Mouse (Mus musculus) midbrain, embryonic 10.5 days (tissue): Measurements from ENCODE around the gene Zscan26. TPM values are rescaled to one million over a fixed set of nuclear protein-coding genes. Genes with fewer than 3 reads are reported as not detected.
"Not testable (repeated sequence)": the region's sequence is repeated elsewhere in the genome, so short reads cannot be mapped to it uniquely, and the experiment has no call there.

Experiments
- DNase-seq: peaks from one replicate; pipeline ENCODE4 v3.0.0-alpha.2; 2017; ENCODE audit warnings: low spot score
- H3K27ac ChIP-seq: fragments of 300-500 bp; sonication (generic); replicated peaks from 2 replicates; pipeline ENCODE4 v1.5.1; 2016; ENCODE audit warnings: mild to moderate bottlenecking
- H3K27me3 ChIP-seq: fragments of 300-500 bp; sonication (generic); 2 replicates; pipeline ENCODE4 v1.6.1; 2016; ENCODE audit warnings: low read depth, mild to moderate bottlenecking; ENCODE audit not compliant: poor library complexity, severe bottlenecking
- H3K36me3 ChIP-seq: fragments of 300-500 bp; sonication (generic); 2 replicates; pipeline ENCODE4 v1.6.1; 2016; ENCODE audit warnings: mild to moderate bottlenecking, moderate library complexity
- H3K4me1 ChIP-seq: fragments of 300-500 bp; sonication (generic); 2 replicates; pipeline ENCODE4 v1.6.1; 2016
- H3K4me3 ChIP-seq: fragments of 300-500 bp; sonication (generic); 2 replicates; pipeline ENCODE4 v1.5.1; 2016; ENCODE audit warnings: mild to moderate bottlenecking, moderate library complexity
- H3K9me3 ChIP-seq: fragments of 300-500 bp; sonication (generic); replicated peaks from 2 replicates; pipeline ENCODE4 v1.6.1; 2016; ENCODE audit warnings: mild to moderate bottlenecking
- WGBS: fragments of 180-500 bp; shearing (Covaris S2); methylation state at CpG from one replicate; pipeline ENCODE4 v1.1.7; 2016; 5-methylcytosine and 5-hydroxymethylcytosine counted together
- microRNA counts: library from miRNA; unstranded; fragments of <30 nt; microRNA quantifications from one replicate; lab custom pipeline; 2017
- microRNA-seq: library from miRNA; unstranded; fragments of <30 nt; microRNA quantifications from one replicate; pipeline ENCODE4, GENCODE M21; 2017
- polyA plus RNA-seq: library from polyadenylated mRNA; unstranded; fragments of >200 nt; fragmentation: Nextera tagmentation; extraction: Ambion mirVana; gene quantifications from 2 replicates; pipeline ENCODE4 v1.2.1, GENCODE M21; 2016

The Zscan26 gene
- polyA plus RNA-seq, 1 experiment from 2014 or later = 24.2 TPM

GRCm38 (mm10) chr13:21396048-21396447 lies 57.5 kb downstream of the Zscan26 start:
- DNase-seq, H3K4me1 ChIP-seq, H3K27me3 ChIP-seq, H3K4me3 ChIP-seq, H3K27ac ChIP-seq, H3K9me3 ChIP-seq: not testable (repeated sequence)
- WGBS = 93% methylated on average over 18 of the region's 18 CpGs
- H3K36me3 ChIP-seq = peaks cover 91% of the 10 kb centered on the region

- Histone ChIP-seq H3K9me3 (0 out of 2 replicates have a peak, but pooled peaks cover 3% of the 10 kb centered on the region), H3K4me3 (no peak overlapping the region), H3K27ac (no peak overlapping the region), H3K4me1 (peaks cover 4% of the 10 kb centered on the region), H3K27me3 (no peaks in the 10 kb centered on the region), H3K36me3 (peaks cover 91% of the 10 kb centered on the region)
- 96% methylated on average over 6 of the region's 6 CpGs for WGBS
- no peak for DNase-seq
These were observed 57.9 kb downstream of the Zscan26 start for GRCm38 (mm10) chr13:21395623-21396022.

GRCm38 (mm10) chr13:21395211-21395610 lies 58.3 kb downstream of the Zscan26 start:
- no peak for DNase-seq

More at GRCm38 (mm10) chr13:21395211-21395610, 58.3 kb downstream of the Zscan26 start:
- Histone ChIP-seq H3K27ac (no peak overlapping the region), H3K36me3 (peaks cover 91% of the 10 kb centered on the region), H3K27me3 (no peaks in the 10 kb centered on the region), H3K4me3 (no peak overlapping the region), H3K9me3 (0 out of 2 replicates have a peak, but pooled peaks cover 3% of the 10 kb centered on the region), H3K4me1 (no peaks in the 10 kb centered on the region; the same call in 1 of the 2 replicates)
- WGBS = 98% methylated on average over 1 of the region's 1 CpGs

MicroRNAs encoded within 50 kb of the gene (microRNA counts, 519-probe panel; counts per million panel counts)
- 3,981 counts per million, percentile 19 among the panel's probes with 10 or more counts for microRNA mmu-miR-1896 (lab: Ali Mortazavi, UCI)

Small RNA genes within 50 kb of the gene (microRNA-seq; reads per million reads assigned to microRNA genes)
- not detected for gene Mir1896
- gene Mir6942 = not detected

Other genes starting within 250 kb of the Zscan26 start
- not detected in 2 replicates for gene Gpx5, start 161.0 kb downstream of the Zscan26 start, polyA plus RNA-seq
- 0.09 TPM in 1 of 2 replicates, not detected in the other for gene Gpx6, start 141.6 kb downstream of the Zscan26 start, polyA plus RNA-seq
- gene Olfr1367, start 106.8 kb downstream of the Zscan26 start, polyA plus RNA-seq = not detected in 2 replicates
- gene Zscan12, start 90.9 kb downstream of the Zscan26 start, polyA plus RNA-seq = 20.4 and 21.9 TPM in 2 replicates
- gene Zkscan3, start 51.0 kb downstream of the Zscan26 start, polyA plus RNA-seq = 87.1 and 91.1 TPM in 2 replicates
- gene Pgbd1, start 12.7 kb downstream of the Zscan26 start, polyA plus RNA-seq = 5.1 TPM in 2 replicates
- gene Nkapl, start 14.8 kb upstream of the Zscan26 start, polyA plus RNA-seq = 1.7 and 2.3 TPM in 2 replicates
- gene Zkscan4, start 25.2 kb upstream of the Zscan26 start, polyA plus RNA-seq = 5.0 and 5.3 TPM in 2 replicates
- gene Gm10065, start 25.7 kb upstream of the Zscan26 start, polyA plus RNA-seq = not detected in 2 replicates
- 0.42 and 0.56 TPM in 2 replicates for gene AK157302, start 41.5 kb upstream of the Zscan26 start, polyA plus RNA-seq
- gene Gm11273, start 47.7 kb upstream of the Zscan26 start, polyA plus RNA-seq = 4.6 and 5.1 TPM in 2 replicates
- gene Zkscan8, start 77.4 kb upstream of the Zscan26 start, polyA plus RNA-seq = 5.3 and 7.1 TPM in 2 replicates
- 0.11 and 0.15 TPM in 2 replicates for gene Olfr1366, start 89.1 kb upstream of the Zscan26 start, polyA plus RNA-seq
- not detected in 2 replicates for gene Olfr1535, start 106.2 kb upstream of the Zscan26 start, polyA plus RNA-seq
- not detected in 2 replicates for gene Olfr1364, start 128.0 kb upstream of the Zscan26 start, polyA plus RNA-seq
- gene Olfr1362, start 160.3 kb upstream of the Zscan26 start, polyA plus RNA-seq = not detected in 2 replicates
- not detected in 2 replicates for gene Olfr11, start 188.8 kb upstream of the Zscan26 start, polyA plus RNA-seq
- not detected in 2 replicates for gene Olfr1361, start 209.7 kb upstream of the Zscan26 start, polyA plus RNA-seq
- gene Olfr1360, start 223.7 kb upstream of the Zscan26 start, polyA plus RNA-seq = not detected in 2 replicates
- not detected in 2 replicates for gene Olfr1359, start 244.4 kb upstream of the Zscan26 start, polyA plus RNA-seq